Mouse (Mus musculus): ENCODE data around the gene St6galnac4. TPM values are rescaled to one million over a fixed set of nuclear protein-coding genes. Genes with fewer than 3 reads are reported as not detected.

Gene St6galnac4
- polyA plus RNA-seq, 1 experiment from 2014 or later: 17.0 TPM

GRCm38 (mm10) chr2:32589213-32589795 lies 2.4 kb downstream of the St6galnac4 start:
- no peak overlapping the region for H3K4me3 ChIP-seq (ENCODE audit: low read depth, low read length)
- no peak overlapping the region for H3K9ac ChIP-seq (replicated peaks; ENCODE audit: low read depth, low read length)
- ATAC-seq (ENCODE audit: insufficient number of reproducible peaks, insufficient read depth, low FRiP score, low read depth): no peak
- no peak overlapping the region for H3K4me2 ChIP-seq (replicated peaks; ENCODE audit: low read depth, low read length)
- H3K27ac ChIP-seq (ENCODE audit: low read length): no peak overlapping the region
- H3K27me3 ChIP-seq (ENCODE audit: control insufficient read depth, insufficient read depth, low read length): no peaks in the 10 kb centered on the region
- H3K9me3 ChIP-seq (ENCODE audit: control insufficient read depth, low read depth, low read length): no peaks in the 10 kb centered on the region
- peaks cover 3% of the 10 kb centered on the region; the same call in 1 of the 2 replicates for H3K36me3 ChIP-seq (ENCODE audit: control insufficient read depth, insufficient read depth, low read length)
- H3K4me1 ChIP-seq (ENCODE audit: control insufficient read depth, insufficient read depth, low read length): peaks cover 16% of the 10 kb centered on the region; the same call in 1 of the 2 replicates
- 78% methylated on average over 11 of the region's 11 CpGs for WGBS

- ATAC-seq (ENCODE audit: insufficient number of reproducible peaks, insufficient read depth, low FRiP score, low read depth): no peak
- Histone ChIP-seq H3K9me3 (ENCODE audit: control insufficient read depth, low read depth, low read length) (no peaks in the 10 kb centered on the region), H3K36me3 (ENCODE audit: control insufficient read depth, insufficient read depth, low read length) (peaks cover 3% of the 10 kb centered on the region; the same call in 1 of the 2 replicates), H3K27ac (ENCODE audit: low read length) (no peak overlapping the region), H3K9ac (replicated peaks; ENCODE audit: low read depth, low read length) (no peak overlapping the region), H3K27me3 (ENCODE audit: control insufficient read depth, insufficient read depth, low read length) (no peaks in the 10 kb centered on the region), H3K4me1 (ENCODE audit: control insufficient read depth, insufficient read depth, low read length) (peaks cover 16% of the 10 kb centered on the region; the same call in 1 of the 2 replicates), H3K4me2 (replicated peaks; ENCODE audit: low read depth, low read length) (no peak overlapping the region), H3K4me3 (ENCODE audit: low read depth, low read length) (no peak overlapping the region)
- 63% methylated on average over 10 of the region's 10 CpGs for WGBS
These were observed 3.3 kb downstream of the St6galnac4 start for GRCm38 (mm10) chr2:32590224-32590623.

GRCm38 (mm10) chr2:32591249-32591648 lies 4.4 kb downstream of the St6galnac4 start:
- Histone ChIP-seq H3K27ac (ENCODE audit: low read length) (no peak overlapping the region), H3K4me2 (replicated peaks; ENCODE audit: low read depth, low read length) (no peak overlapping the region), H3K9ac (replicated peaks; ENCODE audit: low read depth, low read length) (no peak overlapping the region), H3K4me1 (ENCODE audit: control insufficient read depth, insufficient read depth, low read length) (peaks cover 16% of the 10 kb centered on the region; the same call in 1 of the 2 replicates), H3K36me3 (ENCODE audit: control insufficient read depth, insufficient read depth, low read length) (peaks cover 3% of the 10 kb centered on the region; the same call in 1 of the 2 replicates), H3K9me3 (ENCODE audit: control insufficient read depth, low read depth, low read length) (no peaks in the 10 kb centered on the region), H3K27me3 (ENCODE audit: control insufficient read depth, insufficient read depth, low read length) (no peaks in the 10 kb centered on the region), H3K4me3 (ENCODE audit: low read depth, low read length) (no peak overlapping the region)
- ATAC-seq (ENCODE audit: insufficient number of reproducible peaks, insufficient read depth, low FRiP score, low read depth): no peak
- WGBS: 68% methylated on average over 6 of the region's 6 CpGs

DNA sequence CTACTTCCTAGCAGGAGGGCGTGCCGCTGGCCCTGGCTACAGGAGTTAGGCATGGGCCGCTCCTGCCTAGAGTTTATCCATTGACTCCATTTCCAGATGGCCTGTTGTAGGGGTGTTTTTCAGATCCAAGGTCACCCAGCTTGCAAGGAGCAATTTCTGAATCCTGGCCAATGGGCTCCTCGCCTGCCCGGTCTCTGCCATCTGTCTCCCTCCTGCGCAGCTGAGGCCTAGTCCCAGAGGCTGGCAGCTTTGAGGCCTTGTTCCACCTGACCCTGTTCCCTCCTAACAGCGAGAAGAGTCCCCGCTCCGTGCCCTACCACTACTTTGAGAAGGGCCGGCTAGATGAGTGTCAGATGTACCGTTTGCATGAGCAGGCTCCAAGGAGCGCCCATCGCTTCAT lies 9.8 kb downstream of the St6galnac4 start:
- H3K27ac ChIP-seq (ENCODE audit: low read length): no peak overlapping the region
- H3K9me3 ChIP-seq (ENCODE audit: control insufficient read depth, low read depth, low read length): no peaks in the 10 kb centered on the region
- H3K9ac ChIP-seq (replicated peaks; ENCODE audit: low read depth, low read length): no peak overlapping the region
- H3K27me3 ChIP-seq (ENCODE audit: control insufficient read depth, insufficient read depth, low read length): no peaks in the 10 kb centered on the region
- ATAC-seq (ENCODE audit: insufficient number of reproducible peaks, insufficient read depth, low FRiP score, low read depth): no peak
- 87% methylated on average over 13 of the region's 13 CpGs for WGBS
- no peaks in the 10 kb centered on the region for H3K4me1 ChIP-seq (ENCODE audit: control insufficient read depth, insufficient read depth, low read length)
- H3K36me3 ChIP-seq (ENCODE audit: control insufficient read depth, insufficient read depth, low read length): peaks cover 11% of the 10 kb centered on the region; the same call in 1 of the 2 replicates
- H3K4me3 ChIP-seq (ENCODE audit: low read depth, low read length): no peak overlapping the region
- H3K4me2 ChIP-seq (replicated peaks; ENCODE audit: low read depth, low read length): no peak overlapping the region

DNA sequence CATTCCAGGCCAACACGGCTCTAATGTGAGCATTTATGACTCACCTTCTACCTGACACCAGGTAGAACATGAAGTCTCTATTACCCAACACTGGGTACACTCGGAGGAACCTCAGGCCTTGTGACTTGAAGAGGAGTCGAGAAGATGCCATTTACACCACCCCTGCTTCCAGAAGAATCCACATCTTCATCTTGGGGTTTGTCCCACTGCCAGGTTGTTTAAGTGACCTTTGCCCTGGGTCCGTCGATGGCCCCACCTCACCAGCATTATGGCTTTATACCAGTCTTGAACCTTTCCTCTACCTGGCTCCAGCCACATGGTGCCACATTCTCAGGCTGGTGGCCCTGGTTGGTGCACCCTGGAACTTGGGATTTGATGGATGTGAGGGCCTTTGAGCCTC lies 10.4 kb downstream of the St6galnac4 start:
- H3K27me3 ChIP-seq (ENCODE audit: control insufficient read depth, insufficient read depth, low read length): no peaks in the 10 kb centered on the region
- H3K36me3 ChIP-seq (ENCODE audit: control insufficient read depth, insufficient read depth, low read length): peaks cover 11% of the 10 kb centered on the region; the same call in 1 of the 2 replicates
- H3K9ac ChIP-seq (replicated peaks; ENCODE audit: low read depth, low read length): no peak overlapping the region
- 86% methylated on average over 5 of the region's 5 CpGs for WGBS
- no peaks in the 10 kb centered on the region for H3K4me1 ChIP-seq (ENCODE audit: control insufficient read depth, insufficient read depth, low read length)
- H3K4me3 ChIP-seq (ENCODE audit: low read depth, low read length): no peak overlapping the region
- no peak overlapping the region for H3K4me2 ChIP-seq (replicated peaks; ENCODE audit: low read depth, low read length)
- no peak for ATAC-seq (ENCODE audit: insufficient number of reproducible peaks, insufficient read depth, low FRiP score, low read depth)
- no peaks in the 10 kb centered on the region for H3K9me3 ChIP-seq (ENCODE audit: control insufficient read depth, low read depth, low read length)
- H3K27ac ChIP-seq (ENCODE audit: low read length): no peak overlapping the region

DNA sequence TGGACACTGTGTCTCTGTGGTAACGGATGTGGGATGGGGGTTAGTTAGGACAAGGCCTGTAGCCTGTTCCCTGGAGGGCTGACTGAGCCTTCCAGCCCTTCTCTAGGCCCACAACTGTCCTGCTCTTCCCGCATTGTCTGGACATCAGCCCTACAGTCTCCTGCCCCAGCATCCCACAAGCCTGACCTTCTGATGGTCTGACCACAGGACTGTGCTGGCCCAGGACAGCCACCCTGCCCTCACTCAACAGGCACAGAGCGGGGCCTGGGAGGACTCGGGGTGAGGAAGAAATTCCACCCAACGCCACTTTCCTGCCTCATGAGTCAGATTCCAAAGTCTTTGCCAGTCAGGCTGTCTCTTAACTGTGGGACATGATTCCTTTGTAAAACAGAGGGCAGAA lies 10.8 kb downstream of the St6galnac4 start:
- no peak for ATAC-seq (ENCODE audit: insufficient number of reproducible peaks, insufficient read depth, low FRiP score, low read depth)
- Histone ChIP-seq H3K4me2 (replicated peaks; ENCODE audit: low read depth, low read length) (no peak overlapping the region), H3K27me3 (ENCODE audit: control insufficient read depth, insufficient read depth, low read length) (no peaks in the 10 kb centered on the region), H3K36me3 (ENCODE audit: control insufficient read depth, insufficient read depth, low read length) (peaks cover 11% of the 10 kb centered on the region; the same call in 1 of the 2 replicates), H3K9me3 (ENCODE audit: control insufficient read depth, low read depth, low read length) (no peaks in the 10 kb centered on the region), H3K4me1 (ENCODE audit: control insufficient read depth, insufficient read depth, low read length) (0 out of 2 replicates have a peak, but pooled peaks cover 4% of the 10 kb centered on the region), H3K9ac (replicated peaks; ENCODE audit: low read depth, low read length) (no peak overlapping the region), H3K27ac (ENCODE audit: low read length) (no peak overlapping the region), H3K4me3 (ENCODE audit: low read depth, low read length) (no peak overlapping the region)
- WGBS: 91% methylated on average over 5 of the region's 5 CpGs

DNA sequence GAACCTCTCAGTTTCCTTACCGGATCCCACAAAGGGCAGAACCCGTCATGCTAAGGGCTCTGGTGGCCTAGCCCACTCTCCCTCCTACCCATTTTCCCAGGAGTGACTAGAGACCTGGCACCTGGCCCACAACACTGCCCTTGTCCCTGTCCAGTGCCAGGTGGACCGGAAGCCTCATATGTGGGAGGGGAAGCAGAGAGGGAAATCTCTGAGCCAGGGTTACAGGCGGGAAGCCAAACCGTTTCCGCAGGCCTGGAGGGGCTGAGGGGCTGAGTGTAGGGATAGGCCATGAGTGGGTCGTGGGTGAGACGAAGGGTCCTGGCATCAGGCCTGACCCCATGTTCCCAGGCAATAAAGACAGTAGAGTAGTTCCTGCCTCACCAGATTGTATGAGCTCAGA lies 11.6 kb downstream of the St6galnac4 start:
- H3K4me3 ChIP-seq (ENCODE audit: low read depth, low read length): no peak overlapping the region
- H3K4me1 ChIP-seq (ENCODE audit: control insufficient read depth, insufficient read depth, low read length): 0 out of 2 replicates have a peak, but pooled peaks cover 4% of the 10 kb centered on the region
- peaks cover 11% of the 10 kb centered on the region; the same call in 1 of the 2 replicates for H3K36me3 ChIP-seq (ENCODE audit: control insufficient read depth, insufficient read depth, low read length)
- H3K9me3 ChIP-seq (ENCODE audit: control insufficient read depth, low read depth, low read length): no peaks in the 10 kb centered on the region
- WGBS: 90% methylated on average over 8 of the region's 8 CpGs
- no peak for ATAC-seq (ENCODE audit: insufficient number of reproducible peaks, insufficient read depth, low FRiP score, low read depth)
- H3K9ac ChIP-seq (replicated peaks; ENCODE audit: low read depth, low read length): no peak overlapping the region
- no peak overlapping the region for H3K4me2 ChIP-seq (replicated peaks; ENCODE audit: low read depth, low read length)
- H3K27me3 ChIP-seq (ENCODE audit: control insufficient read depth, insufficient read depth, low read length): no peaks in the 10 kb centered on the region
- no peak overlapping the region for H3K27ac ChIP-seq (ENCODE audit: low read length)

GRCm38 (mm10) chr2:32599409-32599808 lies 12.5 kb downstream of the St6galnac4 start, which contains the start of gene St6galnac6:
St6galnac6 (plus strand) TSS chr2:32599709.
- no peak for ATAC-seq (ENCODE audit: insufficient number of reproducible peaks, insufficient read depth, low FRiP score, low read depth)
- Histone ChIP-seq H3K27me3 (ENCODE audit: control insufficient read depth, insufficient read depth, low read length) (no peaks in the 10 kb centered on the region), H3K36me3 (ENCODE audit: control insufficient read depth, insufficient read depth, low read length) (peaks cover 7% of the 10 kb centered on the region; the same call in 1 of the 2 replicates), H3K4me3 (ENCODE audit: low read depth, low read length) (no peak within 1 kb of the TSS), H3K9me3 (ENCODE audit: control insufficient read depth, low read depth, low read length) (no peaks in the 10 kb centered on the region), H3K4me1 (ENCODE audit: control insufficient read depth, insufficient read depth, low read length) (0 out of 2 replicates have a peak, but pooled peaks cover 4% of the 10 kb centered on the region), H3K4me2 (replicated peaks; ENCODE audit: low read depth, low read length) (no peak within 1 kb of the TSS), H3K9ac (replicated peaks; ENCODE audit: low read depth, low read length) (no peak within 1 kb of the TSS), H3K27ac (ENCODE audit: low read length) (no peak within 1 kb of the TSS)
- WGBS: 92% methylated on average over 3 of the region's 3 CpGs

Data from stomach, embryonic 14.5 days (tissue).